Mouse (Mus musculus): ENCODE measurements around the gene Vdac1.

GRCm38 (mm10) chr11:52433076-52433796 is 72.6 kb downstream of the Vdac1 start:
- TF ChIP-seq CTCF (IDR thresholded peaks at IDR 0.05; ENCODE audit: control insufficient read depth, insufficient read depth, insufficient read length) (no peak), FOSL1 (IDR thresholded peaks at IDR 0.05; ENCODE audit: insufficient read depth, low read length, poor library complexity, severe bottlenecking) (peak; percentile 16), MYOD1 (IDR thresholded peaks at IDR 0.05; ENCODE audit: control insufficient read depth, insufficient read length, low read depth) (no peak), CEBPB (IDR thresholded peaks at IDR 0.05; ENCODE audit: low read depth) (no peak)
